Mouse (Mus musculus): ENCODE data around the gene Slc22a3.

Slc22a3 gene

GRCm38 (mm10) chr17:12507654-12508204 is at the start of gene Slc22a3:
TSS of gene Slc22a3 (minus strand) at chr17:12507704.
- DNase-seq (ENCODE audit: low spot score), result no peak

GRCm38 (mm10) chr17:12534353-12535145 is 27.0 kb upstream of the Slc22a3 start:
- DNase-seq (ENCODE audit: low spot score), result peak; percentile 84

GRCm38 (mm10) chr17:12532115-12532514 is 24.6 kb upstream of the Slc22a3 start:
- peak; percentile 46 for DNase-seq (ENCODE audit: low spot score)

GRCm38 (mm10) chr17:12530081-12530480 is 22.6 kb upstream of the Slc22a3 start:
- DNase-seq (ENCODE audit: low spot score), result no peak

GRCm38 (mm10) chr17:12529384-12529985 is 22.0 kb upstream of the Slc22a3 start:
- no peak for DNase-seq (ENCODE audit: low spot score)

- DNase-seq (ENCODE audit: low spot score), result no peak
These were observed 11.6 kb upstream of the Slc22a3 start for GRCm38 (mm10) chr17:12519089-12519488.

GRCm38 (mm10) chr17:12518194-12518593 is 10.7 kb upstream of the Slc22a3 start:
- DNase-seq (ENCODE audit: low spot score), result peak; percentile 24

GRCm38 (mm10) chr17:12513997-12514396 is 6.5 kb upstream of the Slc22a3 start:
- DNase-seq (ENCODE audit: low spot score), result no peak

GRCm38 (mm10) chr17:12513107-12513923 is 5.8 kb upstream of the Slc22a3 start:
- no peak for DNase-seq (ENCODE audit: low spot score)

- DNase-seq (ENCODE audit: low spot score), result no peak
These were observed 3.7 kb upstream of the Slc22a3 start for GRCm38 (mm10) chr17:12511193-12511592.

GRCm38 (mm10) chr17:12508376-12508775 is 872 bp upstream of the Slc22a3 start:
- DNase-seq (ENCODE audit: low spot score), result no peak

- no peak for DNase-seq (ENCODE audit: low spot score)
These were observed 471 bp downstream of the Slc22a3 start for GRCm38 (mm10) chr17:12506903-12507563.

GRCm38 (mm10) chr17:12505708-12506107 is 1.8 kb downstream of the Slc22a3 start:
- no peak for DNase-seq (ENCODE audit: low spot score)

GRCm38 (mm10) chr17:12499426-12499825 is 8.1 kb downstream of the Slc22a3 start:
- DNase-seq (ENCODE audit: low spot score), result no peak

- no peak for DNase-seq (ENCODE audit: low spot score)
These were observed 11.9 kb downstream of the Slc22a3 start for GRCm38 (mm10) chr17:12495558-12495957.

- no peak for DNase-seq (ENCODE audit: low spot score)
These were observed 15.9 kb downstream of the Slc22a3 start for GRCm38 (mm10) chr17:12491591-12491990.

GRCm38 (mm10) chr17:12489888-12490287 is 17.6 kb downstream of the Slc22a3 start:
- no peak for DNase-seq (ENCODE audit: low spot score)

- DNase-seq (ENCODE audit: low spot score), result no peak
These were observed 21.8 kb downstream of the Slc22a3 start for GRCm38 (mm10) chr17:12485657-12486056.

- DNase-seq (ENCODE audit: low spot score), result no peak
These were observed 28.1 kb downstream of the Slc22a3 start for GRCm38 (mm10) chr17:12479416-12479815.

- DNase-seq (ENCODE audit: low spot score), result no peak
These were observed 32.9 kb downstream of the Slc22a3 start for GRCm38 (mm10) chr17:12474509-12475083.

- DNase-seq (ENCODE audit: low spot score), result no peak
These were observed 35.0 kb downstream of the Slc22a3 start for GRCm38 (mm10) chr17:12472547-12472946.

Data from adipocyte (in vitro differentiated cells).